Mouse (Mus musculus) megakaryocyte progenitor cell, adult 5-6 weeks (primary cell): ENCODE measurements around the gene Lgmn. TPM values are rescaled to one million over a fixed set of nuclear protein-coding genes. Genes with fewer than 3 reads are reported as not detected.
A peak's percentile ranks its signal among the peaks of the same experiment; 100 is the strongest.

Experiments used
- ATAC-seq: replicated peaks from 2 replicates; pipeline ENCODE4 v1.8.0; 2016; ENCODE audit warnings: mild to moderate bottlenecking, moderate TSS enrichment, inconsistent platforms; ENCODE audit not compliant: poor library complexity
- total RNA-seq, 2 experiments: library from RNA; stranded (forward) in 1 of 2; stranded (reverse) in 1 of 2; fragments of 157-497, 149-512 nt in 1 of 2; fragments of 200-1000 nt in 1 of 2; gene quantifications; 2 replicates each; pipeline versions ENCODE4 v1.2.3 to v1.2.4; 2015 to 2017

Gene Lgmn
- total RNA-seq, 2 experiments from 2014 or later: 2.2 to 2.9 TPM

GRCm38 (mm10) chr12:102395537-102395936 is 44.1 kb downstream of the Lgmn start:
- 0 out of 2 replicates have a peak, but pooled peaks have one; percentile 25 for ATAC-seq

DNA sequence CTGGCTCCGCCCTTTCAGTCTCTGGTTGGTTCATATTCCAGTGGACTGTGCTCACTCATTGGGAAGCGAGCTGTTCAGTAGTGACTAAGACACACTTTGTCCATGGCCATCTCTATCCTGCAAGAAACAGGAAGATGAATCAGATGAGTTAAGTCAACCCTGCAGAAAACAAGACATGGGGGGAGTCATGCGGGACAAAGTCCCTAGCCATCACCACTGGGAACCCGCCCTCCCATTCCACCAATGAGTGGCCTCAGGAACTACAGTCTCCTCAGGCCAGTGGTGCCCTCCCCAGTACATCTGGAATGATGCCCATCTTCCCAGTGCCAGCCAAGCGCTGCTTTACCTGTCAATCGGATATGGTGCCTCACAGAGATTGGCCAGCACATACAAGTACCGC is 45.1 kb downstream of the Lgmn start:
- no peak for ATAC-seq

DNA sequence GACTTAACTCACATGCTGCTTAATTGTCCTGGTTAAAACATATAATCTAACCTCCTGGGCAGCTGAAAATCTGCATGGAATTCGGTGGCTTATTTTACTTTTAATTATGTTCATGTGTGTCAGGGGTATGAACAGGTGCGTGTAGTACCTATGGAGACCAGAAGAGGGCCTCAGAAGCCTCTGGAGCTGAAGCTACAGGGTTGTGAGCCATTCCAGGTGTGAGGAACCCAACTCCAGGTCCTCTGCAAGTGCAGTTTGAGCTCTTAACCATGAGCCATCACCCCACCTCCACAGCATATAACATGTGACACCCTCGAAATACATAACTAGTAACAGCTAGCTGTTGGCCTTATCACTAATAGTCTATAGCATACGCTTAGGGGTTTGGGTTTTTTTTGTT is 47.6 kb downstream of the Lgmn start:
- ATAC-seq: peak; percentile 45; the same call in 1 of the 2 replicates

DNA sequence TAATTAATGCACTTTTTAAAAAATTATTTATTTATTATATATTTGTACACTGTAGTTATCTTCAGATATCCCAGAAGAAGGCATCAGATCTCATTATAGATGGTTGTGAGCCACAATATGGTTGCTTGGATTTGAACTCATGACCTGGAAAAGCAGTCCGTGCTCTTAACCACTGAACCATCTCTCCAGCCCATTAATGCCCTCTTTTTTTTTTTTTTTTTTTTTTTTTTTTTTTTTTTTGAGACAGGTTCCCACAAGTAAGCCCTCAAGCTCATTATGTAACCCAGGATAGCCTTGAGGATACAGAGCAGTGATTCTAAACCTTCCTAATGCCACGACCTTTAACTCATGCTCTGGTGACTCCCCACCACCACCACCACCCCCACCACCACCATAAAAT is 48.5 kb downstream of the Lgmn start:
- no peak for ATAC-seq

DNA sequence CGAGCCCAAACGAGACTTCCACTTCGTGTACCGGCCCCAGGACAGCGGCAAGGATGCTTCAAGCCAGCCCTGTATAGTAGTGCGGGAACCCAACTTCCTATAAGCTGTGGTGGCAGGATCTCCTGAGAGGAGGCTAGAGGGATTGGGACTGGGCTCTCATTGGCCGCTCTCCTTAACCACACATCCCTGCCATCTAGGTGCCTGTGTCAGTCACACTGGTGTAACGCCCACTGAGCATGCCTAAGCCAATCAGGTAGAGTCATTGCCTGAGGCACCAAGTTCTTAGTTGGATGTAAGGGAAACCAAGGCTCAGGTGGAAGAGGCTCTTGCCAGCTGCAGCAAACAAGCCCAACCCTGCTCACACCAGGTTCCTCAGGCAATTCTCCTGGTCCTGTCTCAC is 49.6 kb downstream of the Lgmn start:
- 0 out of 2 replicates have a peak, but pooled peaks have one; percentile 19 for ATAC-seq

GRCm38 (mm10) chr12:102387219-102387917 is 52.2 kb downstream of the Lgmn start:
- peak; percentile 86 for ATAC-seq

- peak; percentile 68 for ATAC-seq
Observed at GRCm38 (mm10) chr12:102384819-102385218, 54.8 kb downstream of the Lgmn start.

GRCm38 (mm10) chr12:102383288-102383687 is 56.3 kb downstream of the Lgmn start:
- ATAC-seq: no peak

- ATAC-seq: no peak
Observed at GRCm38 (mm10) chr12:102382180-102382579, 57.4 kb downstream of the Lgmn start.

- ATAC-seq: no peak
Observed at GRCm38 (mm10) chr12:102372322-102372721, 67.3 kb downstream of the Lgmn start.

DNA sequence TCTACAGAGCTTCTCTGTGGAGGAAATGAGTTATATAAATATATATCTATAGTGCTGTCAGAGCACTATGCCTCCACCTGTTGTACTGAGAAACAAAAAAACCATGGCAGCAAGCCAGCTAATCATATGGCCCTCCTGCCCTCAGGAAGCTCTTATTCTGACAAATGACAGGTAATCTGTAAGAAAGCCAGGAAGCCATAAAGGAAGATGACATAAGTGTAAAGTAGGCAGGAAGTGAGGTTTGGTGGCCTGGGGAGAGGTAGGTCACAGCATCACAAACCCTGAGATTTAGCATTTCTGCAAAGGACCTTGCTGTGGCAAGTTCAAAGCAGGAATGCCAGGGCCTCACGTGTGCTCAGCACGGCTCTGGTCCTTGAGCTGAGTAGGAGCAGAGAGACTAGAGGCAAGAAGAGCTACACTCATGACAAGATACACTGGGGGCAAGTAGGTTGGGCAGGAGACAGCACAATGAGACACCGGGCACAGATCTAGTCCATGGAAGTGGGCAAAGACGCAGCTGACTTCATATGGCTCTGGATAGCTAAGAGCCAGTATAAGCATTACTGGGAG is 68.6 kb downstream of the Lgmn start:
- ATAC-seq: no peak

DNA sequence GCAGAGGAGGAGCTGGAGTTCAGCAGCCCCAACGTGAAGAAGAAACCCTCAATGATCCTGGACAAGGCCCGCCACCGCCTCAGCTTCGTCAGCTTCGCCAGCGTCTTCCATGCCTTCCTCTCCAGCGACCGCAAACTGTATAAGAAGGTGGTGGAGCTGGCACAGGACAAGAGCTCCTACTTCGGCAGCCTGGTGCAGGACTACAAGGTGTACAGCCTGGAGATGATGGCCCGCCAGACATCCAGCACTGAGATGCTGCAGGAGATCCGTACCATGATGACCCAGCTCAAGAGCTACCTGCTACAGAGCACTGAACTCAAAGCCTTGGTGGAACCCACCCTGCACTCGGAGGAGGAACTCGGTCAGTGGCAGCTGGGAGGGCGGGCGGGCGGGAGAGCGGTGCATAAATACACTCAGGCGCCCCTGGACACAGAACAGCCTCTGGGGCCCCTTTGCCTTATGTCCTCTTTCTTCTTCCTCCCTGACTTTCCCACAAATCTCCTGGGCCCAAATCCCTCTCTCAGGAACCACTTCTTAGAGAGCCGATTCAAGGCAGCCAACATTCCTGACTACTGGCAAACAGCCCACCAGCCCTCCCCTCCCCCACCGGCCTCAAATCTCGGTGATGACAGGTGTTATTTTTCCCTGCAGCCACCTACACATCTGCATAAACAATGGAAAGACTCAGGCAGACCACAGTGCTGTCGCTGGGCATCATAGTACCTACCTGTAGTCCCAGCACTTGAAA is 70.0 kb downstream of the Lgmn start:
- ATAC-seq: no peak

- no peak for ATAC-seq
Observed at GRCm38 (mm10) chr12:102368556-102368955, 71.1 kb downstream of the Lgmn start.

DNA sequence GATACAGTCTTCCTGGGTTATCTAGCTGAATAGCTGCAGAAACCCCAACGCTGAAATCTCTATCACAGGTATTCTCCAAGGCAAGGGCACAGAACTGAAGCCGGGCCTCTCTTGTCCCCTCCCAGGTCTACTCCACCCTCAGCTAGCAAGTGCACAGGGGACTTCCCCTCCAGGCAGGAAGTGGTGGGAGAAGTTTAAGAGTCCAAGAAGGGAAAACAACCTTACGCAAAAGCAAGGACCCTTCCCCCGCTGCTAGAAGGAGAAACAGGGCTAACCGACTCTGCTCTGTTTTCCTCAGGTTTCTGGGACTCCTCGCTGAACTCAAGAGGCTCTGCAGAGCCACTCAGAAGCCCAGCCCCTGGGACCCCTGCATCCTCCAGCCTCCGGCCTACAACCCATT is 71.5 kb downstream of the Lgmn start:
- ATAC-seq: peak; percentile 63

GRCm38 (mm10) chr12:102367075-102367474 is 72.5 kb downstream of the Lgmn start:
- ATAC-seq: peak; percentile 68

GRCm38 (mm10) chr12:102366126-102366816 is 73.3 kb downstream of the Lgmn start:
- ATAC-seq: no peak

DNA sequence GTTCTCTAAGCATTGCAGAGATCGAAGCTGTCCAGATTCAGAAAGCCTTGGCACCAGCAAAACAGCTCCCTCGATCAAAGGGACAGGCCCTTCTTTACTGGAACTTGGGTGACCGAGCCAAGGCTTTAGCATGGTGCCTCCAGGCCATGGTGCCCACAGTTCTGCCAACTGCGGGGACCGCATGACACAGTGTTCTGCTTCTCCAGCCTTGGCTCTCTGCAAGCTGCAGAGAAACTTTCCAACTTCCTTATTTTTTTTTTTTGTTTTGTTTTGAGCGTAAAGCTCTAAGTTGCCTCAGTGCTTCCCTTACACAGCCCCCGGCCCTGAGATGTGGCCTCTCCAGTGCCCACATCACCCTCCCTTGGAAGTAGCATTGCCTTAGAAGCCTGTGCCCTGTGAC is 74.6 kb downstream of the Lgmn start:
- ATAC-seq: peak; percentile 59

- ATAC-seq: no peak
Observed at GRCm38 (mm10) chr12:102361189-102362161, 78.1 kb downstream of the Lgmn start.

- peak; percentile 43 for ATAC-seq
Observed at GRCm38 (mm10) chr12:102359390-102359789, 80.2 kb downstream of the Lgmn start.

DNA sequence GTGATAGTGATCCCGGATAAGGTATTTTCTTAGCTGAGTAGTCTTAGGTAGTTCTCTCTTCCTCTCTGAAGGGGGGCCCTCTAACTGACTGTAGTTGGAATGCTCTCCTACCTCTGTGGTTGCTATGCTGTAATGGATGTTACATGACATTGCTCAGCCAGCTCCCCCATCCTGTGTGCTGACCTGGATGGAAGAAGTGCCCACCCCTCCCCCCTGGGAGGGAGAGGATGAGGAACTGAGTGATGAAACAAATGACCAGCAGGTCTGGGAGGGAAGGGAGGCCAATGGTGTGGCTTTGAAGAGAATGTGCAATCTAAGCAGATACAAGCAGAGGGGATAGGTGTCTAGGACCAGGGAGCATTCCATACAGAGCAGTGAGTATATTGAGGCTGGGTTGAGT is 82.8 kb downstream of the Lgmn start:
- ATAC-seq: peak; percentile 52
